Mouse (Mus musculus): Measurements from ENCODE around the gene Spag9. TPM values are rescaled to one million over a fixed set of nuclear protein-coding genes. Genes with fewer than 3 reads are reported as not detected.

Spag9 gene
- total and polyA plus RNA-seq, 3 experiments: 21.0 to 32.1 (median 22.6) TPM

- DNase-seq (ENCODE audit: extremely low read depth): no peak
- Histone ChIP-seq H3K4me1 (ENCODE audit: control insufficient read depth in 1 of 2, insufficient read depth in 2 of 2) (peaks cover 0 to 29% of the 10 kb centered on the region in 2 experiments; a peak in 2 of 4 replicates), H3K27me3 (replicated peaks) (no peaks in the 10 kb centered on the region), H3K9ac (ENCODE audit: insufficient read depth, low read depth) (no peak overlapping the region), H3K79me2 (replicated peaks; ENCODE audit: control insufficient read depth, extremely low read depth, insufficient read depth, poor library complexity, severe bottlenecking) (no peaks in the 10 kb centered on the region), H3K9me3 (replicated peaks; ENCODE audit: low read length) (no peaks in the 10 kb centered on the region), H3K36me3 (replicated peaks in 1 of 2; ENCODE audit: control insufficient read depth in 1 of 2, insufficient read depth in 1 of 2, low read length in 1 of 2) (peaks cover 13 to 37% of the 10 kb centered on the region in 2 experiments), H3K4me3 (replicated peaks in 1 of 3; ENCODE audit: low read depth in 2 of 3, low read length in 2 of 3, poor library complexity in 1 of 3) (no peak overlapping the region), H3K27ac (ENCODE audit: insufficient read depth, low read depth) (no peak overlapping the region), H3K4me2 (ENCODE audit: insufficient read depth, low read depth, poor library complexity, severe bottlenecking) (no peak overlapping the region)
- dilution Hi-C loops (cut with MboI; ENCODE audit: extremely low pct_ligation_motif_present, extremely low pct_unique_long_range_greater_than_20kb, low sequenced_read_pairs): no loop called here
- no peak for TF ChIP-seq MAFK (IDR thresholded peaks at IDR 0.05; ENCODE audit: insufficient replicate concordance, low read length)
- no peak for TF ChIP-seq BHLHE40 (IDR thresholded peaks at IDR 0.05; ENCODE audit: low read depth, low read length)
- TF ChIP-seq KAT2A (IDR thresholded peaks at IDR 0.05; ENCODE audit: insufficient replicate concordance, low read length): no peak
- TF ChIP-seq NELFE (IDR thresholded peaks at IDR 0.05; ENCODE audit: low read depth, low read length): no peak
- TF ChIP-seq USF2 (conservative IDR thresholded peaks at IDR 0.05; ENCODE audit: low read depth, low read length): no peak
- no peak for TF ChIP-seq GABPA (IDR thresholded peaks at IDR 0.05; ENCODE audit: insufficient replicate concordance, low read depth, low read length)
- no peak for TF ChIP-seq POLR2AphosphoS2 (IDR thresholded peaks at IDR 0.05; ENCODE audit: low read depth, low read length)
- no peak for TF ChIP-seq JUND (conservative IDR thresholded peaks at IDR 0.05; ENCODE audit: low read depth, low read length)
- no peak for TF ChIP-seq MYC (IDR thresholded peaks at IDR 0.05; ENCODE audit: low read depth, low read length)
- TF ChIP-seq RCOR1 (conservative IDR thresholded peaks at IDR 0.05; ENCODE audit: low read depth, low read length): no peak
- no peak for TF ChIP-seq NRF1 (IDR thresholded peaks at IDR 0.05; ENCODE audit: low read depth, low read length)
- in situ Hi-C loops (cut with MboI; ENCODE audit: low pct_ligation_motif_present, low pct_unique_long_range_greater_than_20kb, low sequenced_read_pairs): no loop called here
Observed at GRCm38 (mm10) chr11:94126701-94127100, 130.8 kb downstream of the Spag9 start.

- Histone ChIP-seq H3K36me3 (replicated peaks in 1 of 2; ENCODE audit: control insufficient read depth in 1 of 2, insufficient read depth in 1 of 2, low read length in 1 of 2) (peaks cover 7 to 24% of the 10 kb centered on the region in 2 experiments), H3K9ac (ENCODE audit: insufficient read depth, low read depth) (no peak overlapping the region), H3K4me1 (ENCODE audit: control insufficient read depth in 1 of 2, insufficient read depth in 2 of 2) (peaks cover 0 to 23% of the 10 kb centered on the region in 2 experiments; a peak in 2 of 4 replicates), H3K4me3 (replicated peaks in 1 of 3; ENCODE audit: low read depth in 2 of 3, low read length in 2 of 3, poor library complexity in 1 of 3) (no peak overlapping the region), H3K4me2 (ENCODE audit: insufficient read depth, low read depth, poor library complexity, severe bottlenecking) (no peak overlapping the region), H3K79me2 (replicated peaks; ENCODE audit: control insufficient read depth, extremely low read depth, insufficient read depth, poor library complexity, severe bottlenecking) (no peaks in the 10 kb centered on the region), H3K27ac (ENCODE audit: insufficient read depth, low read depth) (no peak overlapping the region), H3K9me3 (replicated peaks; ENCODE audit: low read length) (no peaks in the 10 kb centered on the region), H3K27me3 (replicated peaks) (no peaks in the 10 kb centered on the region)
- in situ Hi-C loops (cut with MboI; ENCODE audit: low pct_ligation_motif_present, low pct_unique_long_range_greater_than_20kb, low sequenced_read_pairs) (no loop called here), dilution Hi-C loops (cut with MboI; ENCODE audit: extremely low pct_ligation_motif_present, extremely low pct_unique_long_range_greater_than_20kb, low sequenced_read_pairs) (no loop called here)
- peak; percentile 86 for DNase-seq (ENCODE audit: extremely low read depth)
- TF ChIP-seq CHD1 (IDR thresholded peaks at IDR 0.05; ENCODE audit: low read depth, low read length): no peak
- no peak for TF ChIP-seq MAFK (IDR thresholded peaks at IDR 0.05; ENCODE audit: insufficient replicate concordance, low read length)
- TF ChIP-seq CTCF (conservative IDR thresholded peaks at IDR 0.05 in 1 of 2, IDR thresholded peaks at IDR 0.05 in 1 of 2; ENCODE audit: low read depth in 2 of 2, low read length in 2 of 2): peak; percentile 90 to 98
- TF ChIP-seq SMC3 (IDR thresholded peaks at IDR 0.05; ENCODE audit: low read depth, low read length): peak; percentile 86
- no peak for TF ChIP-seq ETS1 (conservative IDR thresholded peaks at IDR 0.05; ENCODE audit: low read depth, low read length)
- TF ChIP-seq RAD21 (IDR thresholded peaks at IDR 0.05; ENCODE audit: low read depth, low read length): peak; percentile 82
- no peak for TF ChIP-seq ZNF384 (IDR thresholded peaks at IDR 0.05; ENCODE audit: low read depth, low read length)
- TF ChIP-seq ZC3H11A (IDR thresholded peaks at IDR 0.05; ENCODE audit: low read depth, low read length): peak; percentile 36; the same call in 1 of the 2 replicates
- peak; percentile 16; the same call in 1 of the 2 replicates for TF ChIP-seq NELFE (IDR thresholded peaks at IDR 0.05; ENCODE audit: low read depth, low read length)
Observed at GRCm38 (mm10) chr11:94127966-94128365, 132.1 kb downstream of the Spag9 start.

Measured in CH12.LX (cell line).